Mouse (Mus musculus) heart, embryonic 14.5 days (tissue): ENCODE measurements around the gene Mast4. TPM values are rescaled to one million over a fixed set of nuclear protein-coding genes. Genes with fewer than 3 reads are reported as not detected.

Experiments
- ATAC-seq: fragments of 200-750 bp; cut with Nextera tagmentation; 2 replicates; pipeline ENCODE4 v1.8.0; 2017; ENCODE audit warnings: low read depth, moderate TSS enrichment; ENCODE audit not compliant: insufficient number of reproducible peaks, insufficient read depth, low FRiP score
- H3K27ac ChIP-seq, 2 experiments: fragments of 200-500 bp in 1 of 2; fragments of 300-500 bp in 1 of 2; sonication (generic) in 1 of 2; replicated peaks in 1 of 2; 2 replicates each; pipeline ENCODE4 v1.5.1; 2012 to 2014; ENCODE audit warnings: low read depth in 2 of 2, low read length in 2 of 2, control low read depth in 1 of 2, mild to moderate bottlenecking in 1 of 2, mixed read lengths in 1 of 2; ENCODE audit not compliant: control insufficient read depth in 1 of 2, insufficient read depth in 1 of 2
- H3K27me3 ChIP-seq: fragments of 300-500 bp; sonication (generic); 2 replicates; pipeline ENCODE4 v1.6.1; 2014; ENCODE audit warnings: mild to moderate bottlenecking, low read length, control low read depth; ENCODE audit not compliant: control insufficient read depth, insufficient read depth
- H3K36me3 ChIP-seq: fragments of 300-500 bp; sonication (generic); 2 replicates; pipeline ENCODE4 v1.6.1; 2014; ENCODE audit warnings: mild to moderate bottlenecking, control low read depth, low read length, mixed read lengths; ENCODE audit not compliant: control insufficient read depth, insufficient read depth
- H3K4me1 ChIP-seq, 2 experiments: fragments of 200-500 bp in 1 of 2; fragments of 300-500 bp in 1 of 2; sonication (generic) in 1 of 2; 2 replicates each; pipeline ENCODE4 v1.6.1; 2012 to 2014; ENCODE audit warnings: low read length in 2 of 2, control low read depth in 1 of 2, mixed read lengths in 1 of 2; ENCODE audit not compliant: control insufficient read depth in 2 of 2, insufficient read depth in 2 of 2
- H3K4me2 ChIP-seq: fragments of 300-500 bp; sonication (generic); 2 replicates; pipeline ENCODE4 v1.6.1; 2014; ENCODE audit warnings: mild to moderate bottlenecking, low read length
- H3K4me3 ChIP-seq, 2 experiments: fragments of 200-500 bp in 1 of 2; fragments of 300-500 bp in 1 of 2; sonication (generic) in 1 of 2; 2 replicates each; pipeline ENCODE4 v1.5.1; 2012 to 2014; ENCODE audit warnings: low read length in 2 of 2, mild to moderate bottlenecking in 2 of 2, control low read depth in 1 of 2, low read depth in 1 of 2, moderate library complexity in 1 of 2; ENCODE audit not compliant: control insufficient read depth in 1 of 2, insufficient read depth in 1 of 2
- H3K9ac ChIP-seq: fragments of 300-500 bp; sonication (generic); 2 replicates; pipeline ENCODE4 v1.6.1; 2014; ENCODE audit warnings: mild to moderate bottlenecking, low read length
- H3K9me3 ChIP-seq: fragments of 300-500 bp; sonication (generic); 2 replicates; pipeline ENCODE4 v1.6.1; 2016; ENCODE audit warnings: low read length, control low read depth; ENCODE audit not compliant: control insufficient read depth
- WGBS: fragments of 180-500 bp; shearing (Covaris S2); extraction: QIAGEN DNeasy Blood & Tissue Kit; methylation state at CpG from one replicate; pipeline ENCODE4 v1.1.7; 2014; 5-methylcytosine and 5-hydroxymethylcytosine counted together
- polyA plus RNA-seq: library from polyadenylated mRNA; unstranded; fragments of >200 nt; fragmentation: Nextera tagmentation; extraction: Ambion mirVana; gene quantifications from 2 replicates; pipeline ENCODE4 v1.2.1, GENCODE M21; 2014

Gene Mast4
- polyA plus RNA-seq, 1 experiment from 2014 or later = 54.1 TPM

- Histone ChIP-seq H3K36me3 (no peaks in the 10 kb centered on the region), H3K4me3 (no peak overlapping the region), H3K9me3 (no peaks in the 10 kb centered on the region), H3K9ac (peak overlapping the region; percentile 18; the same call in 1 of the 2 replicates), H3K27me3 (no peaks in the 10 kb centered on the region), H3K4me1 (peaks cover 39 to 69% of the 10 kb centered on the region in 2 experiments), H3K4me2 (peak overlapping the region; percentile 27), H3K27ac (peak overlapping the region; percentile 30 to 75; a peak in 3 of 4 replicates)
- WGBS = 31% methylated on average over 15 of the region's 15 CpGs
- peak; percentile 60 for ATAC-seq
Observed at GRCm38 (mm10) chr13:102898374-102899131, 435.7 kb downstream of the Mast4 start.

GRCm38 (mm10) chr13:102896322-102896721 is 438.0 kb downstream of the Mast4 start:
- Histone ChIP-seq H3K9ac (no peak overlapping the region), H3K27ac (no peak overlapping the region), H3K9me3 (no peaks in the 10 kb centered on the region), H3K4me3 (no peak overlapping the region), H3K4me2 (no peak overlapping the region), H3K36me3 (no peaks in the 10 kb centered on the region), H3K4me1 (peaks cover 39 to 77% of the 10 kb centered on the region in 2 experiments), H3K27me3 (no peaks in the 10 kb centered on the region)
- ATAC-seq = no peak

- peaks cover 36 to 73% of the 10 kb centered on the region in 2 experiments for H3K4me1 ChIP-seq
- WGBS = 88% methylated on average over 6 of the region's 6 CpGs
- H3K36me3 ChIP-seq = no peaks in the 10 kb centered on the region
- H3K27me3 ChIP-seq = no peaks in the 10 kb centered on the region
- ATAC-seq = no peak
- no peak overlapping the region for H3K4me2 ChIP-seq
- no peak overlapping the region for H3K27ac ChIP-seq
- no peak overlapping the region for H3K9ac ChIP-seq
- no peak overlapping the region for H3K4me3 ChIP-seq
- no peaks in the 10 kb centered on the region for H3K9me3 ChIP-seq
Observed at GRCm38 (mm10) chr13:102895894-102896293, 438.4 kb downstream of the Mast4 start.

- ATAC-seq = no peak
- Histone ChIP-seq H3K27me3 (no peaks in the 10 kb centered on the region), H3K4me1 (peaks cover 27 to 60% of the 10 kb centered on the region in 2 experiments), H3K36me3 (no peaks in the 10 kb centered on the region), H3K27ac (peak overlapping the region; percentile 29 to 48; a peak in 3 of 4 replicates), H3K9ac (peak overlapping the region; percentile 27; the same call in 1 of the 2 replicates), H3K9me3 (no peaks in the 10 kb centered on the region), H3K4me2 (no peak overlapping the region), H3K4me3 (no peak overlapping the region)
- 49% methylated on average over 15 of the region's 15 CpGs for WGBS
Observed at GRCm38 (mm10) chr13:102894287-102895234, 439.7 kb downstream of the Mast4 start.

- Histone ChIP-seq H3K4me2 (no peak overlapping the region), H3K4me3 (no peak overlapping the region), H3K9ac (no peak overlapping the region), H3K27me3 (no peaks in the 10 kb centered on the region), H3K9me3 (no peaks in the 10 kb centered on the region), H3K36me3 (no peaks in the 10 kb centered on the region), H3K27ac (no peak overlapping the region), H3K4me1 (peaks cover 15 to 42% of the 10 kb centered on the region in 2 experiments)
- WGBS = 77% methylated on average over 3 of the region's 3 CpGs
- ATAC-seq = no peak
Observed at GRCm38 (mm10) chr13:102892783-102893182, 441.5 kb downstream of the Mast4 start.

- no peak overlapping the region for H3K4me3 ChIP-seq
- no peaks in the 10 kb centered on the region for H3K27me3 ChIP-seq
- no peaks in the 10 kb centered on the region for H3K9me3 ChIP-seq
- no peak overlapping the region for H3K9ac ChIP-seq
- no peak overlapping the region for H3K4me2 ChIP-seq
- H3K36me3 ChIP-seq = no peaks in the 10 kb centered on the region
- no peak for ATAC-seq
- no peak overlapping the region for H3K27ac ChIP-seq
- 90% methylated on average over 10 of the region's 10 CpGs for WGBS
- peaks cover 12 to 41% of the 10 kb centered on the region in 2 experiments for H3K4me1 ChIP-seq
Observed at GRCm38 (mm10) chr13:102889989-102890388, 444.3 kb downstream of the Mast4 start.

- ATAC-seq = no peak
- Histone ChIP-seq H3K4me3 (no peak overlapping the region), H3K4me2 (no peak overlapping the region), H3K27me3 (no peaks in the 10 kb centered on the region), H3K9me3 (no peaks in the 10 kb centered on the region), H3K9ac (no peak overlapping the region), H3K4me1 (peaks cover 8 to 37% of the 10 kb centered on the region in 2 experiments), H3K27ac (0 out of 4 replicates have a peak overlapping the region, but pooled peaks of 1 of the 2 experiments have one; percentile 3), H3K36me3 (no peaks in the 10 kb centered on the region)
- 86% methylated on average over 13 of the region's 13 CpGs for WGBS
Observed at GRCm38 (mm10) chr13:102889537-102889936, 444.8 kb downstream of the Mast4 start.
